Mouse (Mus musculus) left cerebral cortex, postnatal 4 days (tissue): ENCODE data around the gene Gprin1. TPM values are rescaled to one million over a fixed set of nuclear protein-coding genes. Genes with fewer than 3 reads are reported as not detected.

ENCODE experiments used
- DNase-seq: peaks from one replicate; pipeline ENCODE4 v3.0.0-alpha.2; 2022
- intact Hi-C: fragments of 180-260 bp; cut with DNase I; formaldehyde crosslinking; loops from one replicate; pipeline ENCODE4 v1.15.1; 2025
- total RNA-seq, 2 experiments: library from RNA; stranded (reverse); gene quantifications; 2 replicates each; pipeline ENCODE4 v1.2.3; 2021

The Gprin1 gene
- total RNA-seq, 2 experiments from 2014 or later = 277 to 278 TPM

- no peak for DNase-seq
- intact Hi-C loops = no loop called here
Measured at GRCm38 (mm10) chr13:54737488-54738212, 12.0 kb downstream of the Gprin1 start.

- intact Hi-C loops = no loop called here
Measured at GRCm38 (mm10) chr13:54736931-54737330, 12.7 kb downstream of the Gprin1 start.

GRCm38 (mm10) chr13:54726131-54726530 is 23.5 kb downstream of the Gprin1 start:
- peak; percentile 63 for DNase-seq
- intact Hi-C loops = no loop called here

More at GRCm38 (mm10) chr13:54736931-54737330, 12.7 kb downstream of the Gprin1 start:
- no peak for DNase-seq

- intact Hi-C loops = no loop called here
- DNase-seq = no peak
Measured at GRCm38 (mm10) chr13:54723143-54723542, 26.5 kb downstream of the Gprin1 start.

GRCm38 (mm10) chr13:54716916-54717315 is 32.8 kb downstream of the Gprin1 start:
- DNase-seq = peak; percentile 68
- intact Hi-C loops = loop anchor here (10.0 kb wide), 3 partner anchors 78 to 458 kb away; no protein-coding TSS in a partner anchor

GRCm38 (mm10) chr13:54714996-54715395 is 34.7 kb downstream of the Gprin1 start:
- DNase-seq = peak; percentile 44
- intact Hi-C loops = loop anchor here (10.0 kb wide), 3 partner anchors 80 to 460 kb away; no protein-coding TSS in a partner anchor

GRCm38 (mm10) chr13:54714393-54714792 is 35.3 kb downstream of the Gprin1 start:
- DNase-seq = no peak
- intact Hi-C loops = loop anchor here (10.0 kb wide), 3 partner anchors 80 to 460 kb away; no protein-coding TSS in a partner anchor

- no peak for DNase-seq
- intact Hi-C loops = loop anchor here (10.0 kb wide), 3 partner anchors 84 to 464 kb away; no protein-coding TSS in a partner anchor
Measured at GRCm38 (mm10) chr13:54710866-54711265, 38.8 kb downstream of the Gprin1 start.

- intact Hi-C loops = no loop called here
- no peak for DNase-seq
Measured at GRCm38 (mm10) chr13:54704890-54705289, 44.8 kb downstream of the Gprin1 start.

GRCm38 (mm10) chr13:54702507-54702906 is 47.2 kb downstream of the Gprin1 start:
- intact Hi-C loops = no loop called here
- no peak for DNase-seq

- no peak for DNase-seq
- intact Hi-C loops = no loop called here
Measured at GRCm38 (mm10) chr13:54701243-54701642, 48.4 kb downstream of the Gprin1 start, which contains the start of gene Cdhr2. Cdhr2 (plus strand) TSS chr13:54701461.

GRCm38 (mm10) chr13:54695479-54696230 is 54.0 kb downstream of the Gprin1 start:
- no peak for DNase-seq
- intact Hi-C loops = no loop called here

GRCm38 (mm10) chr13:54694348-54695060 is 55.2 kb downstream of the Gprin1 start:
- intact Hi-C loops = no loop called here
- DNase-seq = peak; percentile 87

GRCm38 (mm10) chr13:54693558-54694347 is 55.9 kb downstream of the Gprin1 start, which contains the start of gene Rnf44:
Rnf44 (minus strand) TSS chr13:54693907.
- intact Hi-C loops = no loop called here
- DNase-seq = peak; percentile 100

GRCm38 (mm10) chr13:54692711-54693557 is 56.7 kb downstream of the Gprin1 start:
- intact Hi-C loops = no loop called here
- DNase-seq = no peak

GRCm38 (mm10) chr13:54691737-54692136 is 57.9 kb downstream of the Gprin1 start:
- no peak for DNase-seq
- intact Hi-C loops = no loop called here

- no peak for DNase-seq
- intact Hi-C loops = no loop called here
Measured at GRCm38 (mm10) chr13:54690151-54690740, 59.4 kb downstream of the Gprin1 start.

GRCm38 (mm10) chr13:54687575-54688424 is 61.9 kb downstream of the Gprin1 start:
- intact Hi-C loops = no loop called here
- peak; percentile 99 for DNase-seq
